Mouse (Mus musculus) central nervous system, embryonic 11.5 days (tissue): Measurements from ENCODE around the gene Tdp1. TPM values are rescaled to one million over a fixed set of nuclear protein-coding genes. Genes with fewer than 3 reads are reported as not detected.

ENCODE experiments used
- polyA plus RNA-seq: library from polyadenylated mRNA; depleted of rRNA; stranded (reverse); fragments of >200 nt; gene quantifications from 2 replicates; pipeline ENCODE4 v1.2.3, GENCODE M21; 2012; rRNA removed

The Tdp1 gene
- 47.7 and 51.8 TPM in 2 replicates for polyA plus RNA-seq

GRCm38 (mm10) chr12:99884269-99885261 is at the start of gene Tdp1, which contains the start of gene Efcab11:
TSS of gene Tdp1 (plus strand) at chr12:99884517.
TSS of gene Efcab11 (minus strand) at chr12:99884439.

GRCm38 (mm10) chr12:99964301-99965202 is 80.2 kb downstream of the Tdp1 start, which contains the start of gene Kcnk13:
TSS of gene Kcnk13 (plus strand) at chr12:99964499.

Other genes starting within 250 kb of the Tdp1 start
- gene Efcab11, start 78 bp upstream of the Tdp1 start, polyA plus RNA-seq, result 14.6 and 19.0 TPM in 2 replicates
- 0.11 and 0.58 TPM in 2 replicates for gene Kcnk13, start 80.0 kb downstream of the Tdp1 start, polyA plus RNA-seq
- 202 and 243 TPM in 2 replicates for gene Psmc1, start 225.6 kb downstream of the Tdp1 start, polyA plus RNA-seq